Mouse (Mus musculus): ENCODE measurements at regions not wholly inside any gene's neighbourhood (a gene's known extent, or its start where the extent isn't known, plus 50 kb on each side); places are given as distances from the start of the nearest gene placed in this dataset.

- TF ChIP-seq CTCF (conservative IDR thresholded peaks at IDR 0.05; ENCODE audit: low read length) = no peak
- TF ChIP-seq POU5F1 (IDR thresholded peaks at IDR 0.05; ENCODE audit: borderline replicate concordance, low read length) = no peak
These were observed 164.1 kb downstream of the Cemip2 start for GRCm38 (mm10) chr19:21942286-21942685.
